Mouse (Mus musculus): ENCODE data around the gene Gm49403.

Gm49403 gene

DNA sequence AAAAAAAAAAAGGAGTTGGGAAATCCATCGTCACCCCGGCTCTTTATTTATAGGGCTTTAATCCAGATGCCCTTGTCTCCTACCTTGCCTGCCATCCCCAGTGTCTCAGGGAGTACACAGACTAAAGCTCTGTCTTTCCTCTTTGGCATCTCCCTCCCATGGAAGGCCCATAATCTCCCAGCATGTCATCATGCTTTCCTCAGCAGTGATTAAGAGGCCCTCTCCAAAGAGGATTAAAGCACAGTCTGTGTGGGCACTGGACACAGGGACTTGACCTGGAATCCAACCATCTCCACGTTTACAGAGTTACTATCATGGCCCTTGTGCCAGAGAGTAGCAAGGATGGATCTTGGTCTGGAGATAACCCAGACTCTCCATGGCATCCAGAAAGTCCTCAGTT, at the start of gene Gm49403, which contains the start of gene Lbhd1:
TSS of gene Gm49403 (plus strand) at position 315 of the 400 bp plus-strand sequence.
TSS of gene Lbhd1 (plus strand) at position 117 of the 400 bp plus-strand sequence.
- in situ Hi-C loops (cut with MboI, MseI) = no loop called here

- in situ Hi-C loops (cut with MboI, MseI) = loop anchor here (5.0 to 25.0 kb wide), 3 partner anchors 36 to 1051 kb away; partner anchors contain the start of genes Incenp and Ubxn1
Measured at GRCm38 (mm10) chr19:8836327-8836726, 47.4 kb upstream of the Gm49403 start.

GRCm38 (mm10) chr19:8837251-8837791, 46.4 kb upstream of the Gm49403 start, which contains the start of gene Bscl2:
Gene Bscl2 (plus strand): TSS chr19:8837467.
- in situ Hi-C loops (cut with MboI, MseI) = loop anchor here (5.0 to 25.0 kb wide), 3 partner anchors 35 to 1050 kb away; partner anchors contain the start of genes Incenp and Ubxn1

DNA sequence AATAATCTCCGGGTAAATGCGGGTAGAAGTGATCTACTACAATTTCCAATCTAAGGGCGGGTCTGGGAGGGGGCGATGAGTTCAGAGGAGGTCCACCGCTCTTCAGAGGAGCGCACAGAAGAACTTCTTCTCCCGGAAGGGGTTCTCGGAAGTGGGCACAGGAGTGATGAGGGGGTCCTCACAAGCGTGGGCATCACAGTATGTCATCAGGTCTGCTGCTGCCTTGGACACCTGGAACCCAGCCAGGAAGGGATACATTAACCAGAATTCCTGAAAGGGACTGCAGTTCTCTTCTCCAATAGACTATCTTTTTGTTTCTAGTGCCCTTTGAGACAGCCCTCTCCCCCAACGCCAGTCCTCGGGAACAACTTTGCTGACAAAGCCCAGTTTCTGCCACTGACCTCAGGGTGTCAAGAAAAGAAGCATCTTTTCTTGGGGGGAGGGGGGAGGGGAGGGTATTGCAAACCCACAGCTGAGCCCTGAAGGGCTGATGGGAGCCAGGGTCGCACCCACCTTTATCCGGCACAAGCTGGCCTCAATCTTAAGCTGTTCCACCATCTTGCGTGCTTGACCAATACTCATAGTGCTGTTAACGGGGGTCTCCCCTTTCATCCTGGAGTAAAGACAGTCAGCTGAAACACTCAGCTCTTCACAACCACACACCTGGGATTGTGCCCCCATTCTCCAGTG, 45.5 kb upstream of the Gm49403 start:
- in situ Hi-C loops (cut with MboI, MseI) = loop anchor here (5.0 to 25.0 kb wide), 3 partner anchors 34 to 1049 kb away; partner anchors contain the start of genes Incenp and Ubxn1

- in situ Hi-C loops (cut with MboI, MseI) = loop anchor here (5.0 to 25.0 kb wide), 3 partner anchors 33 to 1048 kb away; partner anchors contain the start of genes Incenp and Ubxn1
Measured at GRCm38 (mm10) chr19:8839103-8839907, 44.4 kb upstream of the Gm49403 start, which contains the start of gene Gng3. Gene Gng3 (minus strand): TSS chr19:8839194.

DNA sequence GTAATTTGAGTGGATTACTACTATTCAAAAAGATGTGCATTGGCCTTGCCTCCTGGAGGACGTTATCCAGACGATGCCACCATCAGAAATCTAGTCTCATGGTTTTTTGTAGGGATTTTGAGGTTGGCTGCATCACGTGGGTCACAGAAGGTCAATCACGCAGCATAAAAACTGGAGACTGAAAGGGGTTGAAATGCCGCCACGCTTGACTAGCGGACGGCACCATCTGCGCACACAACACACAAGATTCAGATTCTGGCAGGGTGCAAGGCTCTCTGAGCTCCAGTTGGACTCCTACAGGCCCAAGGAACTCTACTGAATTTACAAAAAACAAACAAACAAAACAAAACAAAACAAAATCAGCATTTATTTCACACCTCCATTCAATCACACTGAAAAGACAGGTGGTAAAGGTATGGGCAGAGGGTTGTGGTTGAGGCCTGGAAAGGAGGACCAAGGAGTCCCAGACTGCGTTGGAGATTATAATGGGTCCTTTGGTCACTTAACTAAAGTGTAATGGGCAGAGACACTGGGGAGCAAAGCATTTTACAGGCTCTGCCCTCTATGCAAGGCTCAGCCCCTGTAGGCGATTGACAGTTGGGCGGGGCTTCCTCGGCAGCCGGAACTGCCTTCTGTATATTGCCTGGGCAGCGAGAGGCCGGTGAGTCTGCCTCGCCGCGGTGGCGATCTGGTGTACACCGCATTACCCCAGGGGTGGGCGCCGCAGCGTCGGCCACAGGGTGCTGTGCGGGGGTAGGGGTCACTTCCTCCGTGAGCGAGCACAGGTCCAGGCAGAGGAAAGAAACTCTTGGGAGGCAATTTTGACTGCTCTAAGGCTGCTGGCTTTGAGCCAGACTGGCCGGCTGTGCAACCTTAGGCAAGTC, 43.6 kb upstream of the Gm49403 start:
- in situ Hi-C loops (cut with MboI, MseI) = loop anchor here (5.0 to 25.0 kb wide), 3 partner anchors 32 to 1047 kb away; partner anchors contain the start of genes Incenp and Ubxn1

DNA sequence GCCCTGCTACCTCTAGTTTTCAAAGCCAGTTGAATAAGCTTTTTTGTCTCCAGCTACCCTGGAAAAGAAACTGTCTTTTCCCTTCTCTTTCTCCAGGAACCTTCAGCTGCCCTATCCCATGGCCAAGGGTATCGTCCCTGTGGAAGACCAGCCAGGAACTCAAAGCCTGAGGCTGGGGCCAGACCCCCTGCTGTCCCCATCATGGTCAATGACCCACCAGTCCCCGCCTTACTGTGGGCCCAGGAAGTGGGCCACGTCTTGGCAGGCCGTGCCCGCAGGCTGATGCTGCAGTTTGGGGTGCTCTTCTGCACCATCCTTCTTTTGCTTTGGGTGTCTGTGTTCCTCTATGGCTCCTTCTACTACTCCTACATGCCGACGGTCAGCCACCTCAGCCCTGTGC, 42.7 kb upstream of the Gm49403 start:
- in situ Hi-C loops (cut with MboI, MseI) = loop anchor here (25.0 kb wide), 1 partner anchor 1046 kb away; the partner anchor contains the start of gene Incenp

GRCm38 (mm10) chr19:8842961-8843360, 40.8 kb upstream of the Gm49403 start:
- in situ Hi-C loops (cut with MboI, MseI) = loop anchor here (25.0 kb wide), 1 partner anchor 1044 kb away; the partner anchor contains the start of gene Incenp

GRCm38 (mm10) chr19:8844371-8845129, 39.2 kb upstream of the Gm49403 start:
- in situ Hi-C loops (cut with MboI, MseI) = loop anchor here (5.0 to 25.0 kb wide), 2 partner anchors 268 to 1043 kb away; partner anchors contain the start of gene Incenp

- in situ Hi-C loops (cut with MboI, MseI) = loop anchor here (5.0 to 25.0 kb wide), 2 partner anchors 264 to 1039 kb away; partner anchors contain the start of gene Incenp
Measured at GRCm38 (mm10) chr19:8848356-8848755, 35.4 kb upstream of the Gm49403 start.

GRCm38 (mm10) chr19:8850402-8850901, 33.3 kb upstream of the Gm49403 start, which contains the start of gene Lrrn4cl:
Gene Lrrn4cl (plus strand): TSS chr19:8850768.
- in situ Hi-C loops (cut with MboI, MseI) = loop anchor here (25.0 kb wide), 2 partner anchors 487 to 612 kb away; no protein-coding TSS in a partner anchor

DNA sequence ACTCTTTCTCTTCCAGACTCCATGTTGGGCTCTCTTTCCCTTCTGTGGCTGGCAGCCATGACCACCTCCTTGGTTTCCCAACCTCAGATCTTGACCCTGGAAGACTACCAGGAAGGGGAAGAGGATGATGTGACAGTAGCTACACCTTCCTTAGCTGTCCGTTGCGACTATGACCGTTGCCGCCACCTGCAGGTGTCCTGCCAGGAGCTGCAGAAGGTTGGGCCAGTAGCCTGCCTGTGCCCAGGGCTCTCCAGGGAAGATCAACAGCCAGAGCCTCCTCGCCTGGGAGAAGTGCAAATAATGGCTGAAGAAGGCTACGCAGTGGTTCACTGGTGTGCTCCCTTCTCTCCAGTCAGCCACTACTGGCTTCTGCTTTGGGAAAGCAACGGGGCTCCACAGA, 32.1 kb upstream of the Gm49403 start:
- in situ Hi-C loops (cut with MboI, MseI) = loop anchor here (25.0 kb wide), 2 partner anchors 486 to 611 kb away; no protein-coding TSS in a partner anchor

- in situ Hi-C loops (cut with MboI, MseI) = loop anchor here (25.0 kb wide), 2 partner anchors 485 to 610 kb away; no protein-coding TSS in a partner anchor
Measured at GRCm38 (mm10) chr19:8852236-8852928, 31.3 kb upstream of the Gm49403 start.

- in situ Hi-C loops (cut with MboI, MseI) = loop anchor here (25.0 kb wide), 2 partner anchors 484 to 609 kb away; no protein-coding TSS in a partner anchor
Measured at GRCm38 (mm10) chr19:8853117-8853516, 30.6 kb upstream of the Gm49403 start.

- in situ Hi-C loops (cut with MboI, MseI) = loop anchor here (25.0 kb wide), 2 partner anchors 480 to 605 kb away; no protein-coding TSS in a partner anchor
Measured at GRCm38 (mm10) chr19:8857689-8858088, 26.0 kb upstream of the Gm49403 start.

DNA sequence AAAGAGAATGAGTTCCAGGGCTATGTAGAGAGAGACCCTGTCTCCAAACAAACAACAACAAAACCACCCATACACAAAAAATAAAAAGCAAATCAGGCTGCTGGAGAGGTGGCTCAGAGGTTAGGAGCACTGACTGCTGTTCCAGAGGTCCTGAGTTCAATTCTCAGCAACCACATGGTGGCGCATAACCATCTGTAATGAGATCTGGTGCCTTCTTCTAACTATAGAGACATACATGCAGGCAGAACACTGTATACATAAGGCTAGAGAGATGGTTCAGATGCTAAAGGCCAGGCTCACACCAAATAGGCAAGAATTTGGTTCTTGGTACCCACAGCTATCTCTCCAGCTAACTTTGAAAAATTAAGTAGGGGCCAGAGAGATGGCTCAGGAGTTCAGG, 24.7 kb upstream of the Gm49403 start:
- in situ Hi-C loops (cut with MboI, MseI) = loop anchor here (25.0 kb wide), 2 partner anchors 478 to 603 kb away; no protein-coding TSS in a partner anchor

DNA sequence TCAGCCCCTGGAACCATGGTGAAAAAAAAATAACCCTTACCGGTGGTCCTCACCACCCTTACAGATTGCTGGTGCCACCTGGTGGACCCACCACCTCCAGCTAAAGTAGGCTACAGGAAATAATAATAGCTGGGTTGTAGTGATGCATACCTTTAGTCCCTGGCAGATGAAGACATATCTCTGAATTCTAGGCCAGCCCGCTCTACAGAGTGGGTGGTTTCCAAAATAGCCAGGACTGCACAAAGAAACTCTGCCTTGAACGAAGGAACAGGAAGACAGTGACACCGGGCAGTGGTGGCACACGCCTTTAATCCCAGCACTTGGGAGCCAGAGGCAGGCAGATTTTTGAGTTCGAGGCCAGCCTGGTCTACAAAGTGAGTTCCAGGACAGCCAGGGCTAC, 19.5 kb upstream of the Gm49403 start:
- in situ Hi-C loops (cut with MboI, MseI) = loop anchor here (25.0 kb wide), 2 partner anchors 473 to 598 kb away; no protein-coding TSS in a partner anchor

DNA sequence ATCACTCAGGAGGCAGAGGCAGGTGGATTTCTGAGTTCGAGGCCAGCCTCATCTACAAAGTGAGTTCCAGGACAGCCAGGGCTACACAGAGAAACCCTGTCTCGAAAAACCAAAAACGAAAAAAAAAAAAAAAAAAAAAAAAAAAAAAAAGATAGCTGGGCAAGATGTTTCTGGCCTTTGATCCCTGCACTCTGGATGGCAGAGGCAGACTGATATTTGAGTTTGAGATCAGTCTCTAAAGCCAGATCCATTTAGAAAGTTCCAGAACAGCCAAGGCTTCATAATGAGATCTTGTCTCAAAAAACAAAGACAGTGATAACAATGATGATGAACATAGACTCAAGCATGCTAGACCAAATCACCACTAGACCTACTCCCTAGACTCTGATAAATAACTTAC, 13.3 kb upstream of the Gm49403 start:
- in situ Hi-C loops (cut with MboI, MseI) = loop anchor here (5.0 to 25.0 kb wide), 3 partner anchors 33 to 592 kb away; partner anchors contain the start of genes Bscl2 and Gng3
